Mouse (Mus musculus): ENCODE measurements around the gene Zfp36l2.

DNA sequence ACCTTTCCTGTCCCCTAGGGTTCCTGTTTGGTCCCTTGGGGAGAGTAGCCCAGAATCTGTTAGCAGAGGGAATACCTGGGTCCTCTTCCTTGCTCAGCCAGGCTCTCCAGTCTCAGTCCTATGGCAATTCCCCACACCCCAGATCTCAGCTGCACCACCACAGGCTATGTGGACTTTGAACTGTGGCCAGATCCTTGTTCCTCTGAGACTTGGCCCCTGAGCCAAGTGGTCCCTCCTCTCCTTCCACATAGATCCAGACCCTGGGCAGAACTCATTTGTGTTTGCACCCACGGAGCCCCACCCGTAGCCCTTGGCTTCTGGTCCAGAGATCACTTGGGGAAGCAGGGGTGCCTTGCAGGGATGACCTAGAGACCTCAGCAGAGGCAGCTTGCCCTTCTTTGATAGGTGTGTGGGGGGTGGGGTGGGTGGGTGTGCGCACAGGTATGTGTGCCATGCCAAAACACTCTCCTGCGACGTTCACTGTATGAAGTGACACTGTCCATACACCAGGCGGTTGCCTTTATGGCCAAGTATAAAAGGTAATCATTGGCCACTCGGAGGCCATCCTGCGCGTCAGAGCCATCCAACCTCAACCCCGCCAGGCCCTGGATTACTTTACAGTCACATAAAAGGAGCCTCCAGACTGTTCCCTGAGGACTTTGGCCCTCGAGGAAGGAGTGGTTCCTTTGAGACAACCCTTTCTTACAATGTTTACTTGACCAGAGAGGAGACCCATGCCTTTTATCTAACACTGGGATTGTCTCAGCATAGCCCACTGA is 50.2 kb downstream of the Zfp36l2 start:
- TF ChIP-seq TAL1 (IDR thresholded peaks at IDR 0.05; ENCODE audit: low read length) (no peak), CTCF (IDR thresholded peaks at IDR 0.05 in 2 of 3, conservative IDR thresholded peaks at IDR 0.05 in 1 of 3; ENCODE audit: control insufficient read depth in 1 of 3, insufficient read depth in 1 of 3, low read depth in 2 of 3, low read length in 3 of 3, poor library complexity in 1 of 3, severe bottlenecking in 1 of 3) (no peak), ETS1 (IDR thresholded peaks at IDR 0.05; ENCODE audit: low read depth, low read length) (no peak), EP300 (IDR thresholded peaks at IDR 0.05; ENCODE audit: low read depth in 1 of 2, low read length in 2 of 2) (no peak), KAT2A (conservative IDR thresholded peaks at IDR 0.05; ENCODE audit: low read depth, low read length) (no peak)
